Mouse (Mus musculus) ES-Bruce4 (cell line): Measurements from ENCODE around the gene Fbn1.

ENCODE experiments used
- CTCF ChIP-seq: IDR thresholded peaks from one replicate; pipeline ENCODE4 v1.8.1; 2011; ENCODE audit warnings: low read depth, low read length
- EP300 ChIP-seq: IDR thresholded peaks from 2 replicates; pipeline ENCODE4 v1.6.1; 2011; ENCODE audit warnings: low read depth, low read length; ENCODE audit not compliant: insufficient read depth
- POLR2A ChIP-seq: IDR thresholded peaks from one replicate; pipeline ENCODE4 v1.8.1; 2011; ENCODE audit warnings: low read length; ENCODE audit not compliant: insufficient read depth

DNA sequence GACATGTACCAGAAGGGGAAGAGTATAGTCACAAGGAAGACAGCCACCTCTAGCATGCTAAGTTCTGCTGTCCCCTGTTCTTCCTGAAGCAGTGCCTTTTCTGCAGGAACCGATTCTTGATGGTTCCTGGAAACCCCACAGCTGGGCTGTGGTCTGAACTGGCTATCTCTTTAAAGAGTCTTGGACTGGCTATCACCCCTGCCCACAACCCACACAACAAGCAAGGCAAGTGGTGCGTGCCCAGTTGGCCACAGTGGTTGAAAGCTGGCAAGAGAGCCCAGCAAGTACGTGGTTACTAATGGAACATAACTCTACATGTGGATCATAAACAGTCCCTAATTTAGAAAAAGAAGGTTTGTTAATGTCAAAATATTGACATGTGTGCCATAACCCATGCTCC, 170.6 kb downstream of the Fbn1 start:
- TF ChIP-seq EP300 = no peak
- no peak for TF ChIP-seq POLR2A
- no peak for TF ChIP-seq CTCF
